Mouse (Mus musculus) gastrocnemius, adult 2 months (tissue): Measurements from ENCODE around the gene Pacsin2. TPM values are rescaled to one million over a fixed set of nuclear protein-coding genes. Genes with fewer than 3 reads are reported as not detected.
A peak's percentile ranks its signal among the peaks of the same experiment; 100 is the strongest.

Experiments used
- DNase-seq: peaks from one replicate; pipeline ENCODE4 v3.0.0; 2022
- H3K27ac ChIP-seq: fragments of 200-600 bp; 2 replicates; pipeline ENCODE4 v1.8.1; 2022; ENCODE audit warnings: mild to moderate bottlenecking
- H3K4me3 ChIP-seq: fragments of 200-600 bp; 2 replicates; pipeline ENCODE4 v1.8.1; 2022; ENCODE audit warnings: mild to moderate bottlenecking, moderate library complexity
- CTCF ChIP-seq: fragments of 200-600 bp; IDR thresholded peaks from 2 replicates; pipeline ENCODE4 v1.8.1; 2022; ENCODE audit warnings: antibody characterized with exemption, mild to moderate bottlenecking, moderate library complexity
- intact Hi-C: fragments of 180-260 bp; cut with DNase I; formaldehyde crosslinking; loops from one replicate; pipeline ENCODE4 v1.15.1; 2025
- total RNA-seq, 2 experiments: library from RNA; stranded (reverse); gene quantifications; 2 replicates each; pipeline ENCODE4 v1.2.3; 2021

The Pacsin2 gene
- total RNA-seq, 2 experiments from 2014 or later: 43.7 to 70.1 TPM

GRCm38 (mm10) chr15:83440726-83441125 lies 23.7 kb downstream of the Pacsin2 start:
- DNase-seq: no peak
- no peak overlapping the region for H3K4me3 ChIP-seq
- TF ChIP-seq CTCF: no peak
- intact Hi-C loops: no loop called here
- H3K27ac ChIP-seq: peak overlapping the region; percentile 38; the same call in 1 of the 2 replicates

GRCm38 (mm10) chr15:83436541-83436940 lies 27.9 kb downstream of the Pacsin2 start:
- Histone ChIP-seq H3K4me3 (no peak overlapping the region), H3K27ac (no peak overlapping the region)
- DNase-seq: no peak
- intact Hi-C loops: no loop called here
- no peak for TF ChIP-seq CTCF

- DNase-seq: no peak
- no peak overlapping the region for H3K4me3 ChIP-seq
- H3K27ac ChIP-seq: peak overlapping the region; percentile 93
- intact Hi-C loops: no loop called here
- TF ChIP-seq CTCF: no peak
Observed at GRCm38 (mm10) chr15:83435324-83436090, 28.9 kb downstream of the Pacsin2 start.

GRCm38 (mm10) chr15:83434692-83435091 lies 29.7 kb downstream of the Pacsin2 start:
- no peak for DNase-seq
- intact Hi-C loops: no loop called here
- TF ChIP-seq CTCF: no peak
- H3K27ac ChIP-seq: peak overlapping the region; percentile 93
- no peak overlapping the region for H3K4me3 ChIP-seq

- TF ChIP-seq CTCF: no peak
- peak overlapping the region; percentile 93 for H3K27ac ChIP-seq
- intact Hi-C loops: loop anchor here (2.0 kb wide), 1 partner anchor 31 kb away; the partner anchor contains the start of gene Pacsin2
- DNase-seq: no peak
- H3K4me3 ChIP-seq: peak overlapping the region; percentile 63
Observed at GRCm38 (mm10) chr15:83433344-83433743, 31.1 kb downstream of the Pacsin2 start.

GRCm38 (mm10) chr15:83432231-83433031 lies 32.0 kb downstream of the Pacsin2 start:
- DNase-seq: peak; percentile 76
- TF ChIP-seq CTCF: peak; percentile 15; the same call in 1 of the 2 replicates
- Histone ChIP-seq H3K27ac (peak overlapping the region; percentile 93), H3K4me3 (peak overlapping the region; percentile 63)
- intact Hi-C loops: loop anchor here (2.0 kb wide), 1 partner anchor 32 kb away; the partner anchor contains the start of gene Pacsin2

- intact Hi-C loops: no loop called here
Observed at GRCm38 (mm10) chr15:83430986-83431763, 33.2 kb downstream of the Pacsin2 start.

GRCm38 (mm10) chr15:83430419-83430818 lies 34.0 kb downstream of the Pacsin2 start:
- no peak for DNase-seq
- TF ChIP-seq CTCF: no peak
- intact Hi-C loops: no loop called here
- Histone ChIP-seq H3K4me3 (no peak overlapping the region), H3K27ac (peak overlapping the region; percentile 93)

More at GRCm38 (mm10) chr15:83430986-83431763, 33.2 kb downstream of the Pacsin2 start:
- H3K27ac ChIP-seq: peak overlapping the region; percentile 93
- no peak for TF ChIP-seq CTCF
- H3K4me3 ChIP-seq: peak overlapping the region; percentile 63
- DNase-seq: no peak

- TF ChIP-seq CTCF: no peak
- Histone ChIP-seq H3K4me3 (no peak overlapping the region), H3K27ac (peak overlapping the region; percentile 93)
- intact Hi-C loops: no loop called here
- no peak for DNase-seq
Observed at GRCm38 (mm10) chr15:83428586-83428985, 35.8 kb downstream of the Pacsin2 start.

GRCm38 (mm10) chr15:83427294-83428163 lies 36.9 kb downstream of the Pacsin2 start:
- peak; percentile 40 for TF ChIP-seq CTCF
- DNase-seq: no peak
- intact Hi-C loops: no loop called here
- peak overlapping the region; percentile 93 for H3K27ac ChIP-seq
- H3K4me3 ChIP-seq: no peak overlapping the region

GRCm38 (mm10) chr15:83425794-83426193 lies 38.6 kb downstream of the Pacsin2 start:
- peak overlapping the region; percentile 67 for H3K27ac ChIP-seq
- H3K4me3 ChIP-seq: no peak overlapping the region
- DNase-seq: no peak
- intact Hi-C loops: no loop called here
- no peak for TF ChIP-seq CTCF

- DNase-seq: no peak
- intact Hi-C loops: no loop called here
- H3K4me3 ChIP-seq: no peak overlapping the region
- no peak for TF ChIP-seq CTCF
- H3K27ac ChIP-seq: peak overlapping the region; percentile 67
Observed at GRCm38 (mm10) chr15:83425277-83425676, 39.1 kb downstream of the Pacsin2 start.
